Mouse (Mus musculus): Measurements from ENCODE around the gene A930009A15Rik. TPM values are rescaled to one million over a fixed set of nuclear protein-coding genes. Genes with fewer than 3 reads are reported as not detected.
A peak's percentile ranks its signal among the peaks of the same experiment; 100 is the strongest.

The A930009A15Rik gene
- polyA plus RNA-seq, 1 experiment from 2014 or later = 0.21 TPM

DNA sequence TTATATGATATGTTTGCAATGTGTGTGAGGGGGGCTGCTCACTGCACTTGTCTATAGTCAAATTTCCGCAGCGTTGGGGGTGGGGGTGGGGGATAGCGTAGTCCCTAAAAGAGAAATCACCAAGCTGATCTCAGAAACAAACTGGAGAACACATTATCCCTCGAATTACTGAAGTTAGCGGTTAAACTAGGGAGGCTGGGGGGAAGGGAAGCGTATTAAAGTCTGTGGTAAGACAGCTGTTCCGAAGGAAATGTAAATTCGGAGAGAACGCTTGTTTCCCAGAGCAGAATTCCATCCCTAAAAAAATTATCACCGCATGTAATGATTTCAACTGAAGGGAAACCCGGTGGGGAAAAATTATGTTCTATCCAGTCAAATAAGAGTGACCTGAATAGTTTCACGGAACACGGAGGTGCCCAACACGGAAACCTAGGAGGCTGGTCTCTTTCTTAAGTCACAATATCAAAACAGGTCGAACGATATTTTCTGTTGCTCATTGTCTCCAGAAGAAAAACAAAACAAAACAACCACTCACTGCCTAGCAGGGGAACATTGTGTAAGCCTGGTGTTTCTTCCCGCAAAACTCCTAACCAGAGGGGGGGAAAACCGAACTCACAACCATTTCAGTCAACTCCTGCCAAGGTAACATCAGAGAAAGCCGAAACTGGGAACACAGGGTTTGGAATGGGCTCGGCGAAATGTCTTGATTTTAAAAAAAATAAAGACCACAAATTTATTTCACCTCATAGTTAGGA lies 15.9 kb downstream of the A930009A15Rik start:
- H3K4me3 ChIP-seq (ENCODE audit: low read depth, low read length) = peak overlapping the region; percentile 52
- no peaks in the 10 kb centered on the region for H3K9me3 ChIP-seq (replicated peaks; ENCODE audit: control insufficient read depth, low read length)
- H3K27ac ChIP-seq (replicated peaks; ENCODE audit: low read depth, low read length) = no peak overlapping the region
- no peaks in the 10 kb centered on the region; the same call in 1 of the 2 replicates for H3K4me1 ChIP-seq (ENCODE audit: control insufficient read depth, insufficient read depth, low read length)
- no peaks in the 10 kb centered on the region for H3K36me3 ChIP-seq (replicated peaks; ENCODE audit: control insufficient read depth, insufficient read depth, low read depth, low read length)
- H3K27me3 ChIP-seq (ENCODE audit: control insufficient read depth, insufficient read depth, low read length) = peaks cover 14% of the 10 kb centered on the region
- no peak overlapping the region for H3K9ac ChIP-seq (replicated peaks; ENCODE audit: low read length)
- DNase-seq (ENCODE audit: low spot score) (peak; percentile 50), ATAC-seq (replicated peaks; ENCODE audit: insufficient number of reproducible peaks, low FRiP score, low TSS enrichment, low read depth) (no peak)
- H3K4me2 ChIP-seq (ENCODE audit: low read depth, low read length) = peak overlapping the region; percentile 87
- WGBS = 1% methylated on average over 21 of the region's 21 CpGs

DNA sequence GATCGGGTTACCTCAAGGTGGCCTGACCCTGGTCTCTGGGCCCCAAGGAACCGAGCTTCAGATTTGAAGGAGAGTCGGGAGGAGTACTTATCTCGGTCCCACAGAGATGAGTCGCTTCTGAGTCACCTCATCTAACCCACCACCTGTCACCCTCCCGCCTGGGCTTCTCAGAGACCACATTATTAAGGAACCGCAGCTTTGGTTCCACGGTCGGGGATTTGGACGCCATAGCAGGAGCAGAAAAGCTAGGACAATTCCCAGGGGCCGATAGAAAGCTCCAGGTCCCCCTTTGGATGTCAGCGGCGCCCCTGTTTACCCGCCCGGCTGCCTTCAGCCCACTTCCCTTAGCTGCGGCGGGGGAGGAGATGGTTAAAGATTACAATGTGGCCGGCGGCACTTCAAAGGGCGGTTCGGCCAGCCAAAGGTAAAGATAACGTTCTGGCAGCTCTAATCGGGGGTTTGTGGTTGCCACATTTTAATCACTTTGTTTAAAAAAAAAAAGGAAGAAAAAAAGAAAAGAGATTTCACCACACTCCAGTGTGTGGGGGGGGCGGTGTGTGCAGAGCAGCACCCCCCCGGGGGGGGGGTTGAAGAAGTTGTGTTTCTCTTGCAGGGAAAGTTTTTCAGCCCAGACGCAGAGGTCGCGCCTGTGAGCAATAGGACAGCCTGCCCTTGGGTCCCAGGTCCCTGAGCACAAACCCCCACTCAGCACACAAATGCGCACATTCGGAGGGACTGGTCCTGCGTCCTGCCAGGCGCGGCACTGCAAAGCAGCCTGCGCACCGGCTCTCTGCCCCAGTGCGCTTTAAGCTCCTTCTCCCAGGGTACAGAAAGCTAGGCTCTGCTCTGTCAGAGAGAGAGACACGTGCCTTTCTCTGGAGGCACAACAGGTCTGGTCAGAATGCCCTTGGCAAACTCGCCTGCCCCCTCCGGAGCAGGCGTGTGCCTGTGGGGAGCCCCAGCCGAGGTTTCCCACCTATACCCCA lies 16.8 kb downstream of the A930009A15Rik start:
- Histone ChIP-seq H3K4me3 (ENCODE audit: low read depth, low read length) (peak overlapping the region; percentile 52), H3K9ac (replicated peaks; ENCODE audit: low read length) (peak overlapping the region; percentile 10; the same call in 1 of the 2 replicates), H3K27me3 (ENCODE audit: control insufficient read depth, insufficient read depth, low read length) (peaks cover 14% of the 10 kb centered on the region), H3K27ac (replicated peaks; ENCODE audit: low read depth, low read length) (no peak overlapping the region), H3K9me3 (replicated peaks; ENCODE audit: control insufficient read depth, low read length) (no peaks in the 10 kb centered on the region), H3K4me1 (ENCODE audit: control insufficient read depth, insufficient read depth, low read length) (no peaks in the 10 kb centered on the region; the same call in 1 of the 2 replicates), H3K4me2 (ENCODE audit: low read depth, low read length) (peak overlapping the region; percentile 87), H3K36me3 (replicated peaks; ENCODE audit: control insufficient read depth, insufficient read depth, low read depth, low read length) (no peaks in the 10 kb centered on the region)
- WGBS = under 1% methylated on average over 41 of the region's 41 CpGs
- ATAC-seq (replicated peaks; ENCODE audit: insufficient number of reproducible peaks, low FRiP score, low TSS enrichment, low read depth) = peak; percentile 68
- peak; percentile 68 for DNase-seq (ENCODE audit: low spot score)

DNA sequence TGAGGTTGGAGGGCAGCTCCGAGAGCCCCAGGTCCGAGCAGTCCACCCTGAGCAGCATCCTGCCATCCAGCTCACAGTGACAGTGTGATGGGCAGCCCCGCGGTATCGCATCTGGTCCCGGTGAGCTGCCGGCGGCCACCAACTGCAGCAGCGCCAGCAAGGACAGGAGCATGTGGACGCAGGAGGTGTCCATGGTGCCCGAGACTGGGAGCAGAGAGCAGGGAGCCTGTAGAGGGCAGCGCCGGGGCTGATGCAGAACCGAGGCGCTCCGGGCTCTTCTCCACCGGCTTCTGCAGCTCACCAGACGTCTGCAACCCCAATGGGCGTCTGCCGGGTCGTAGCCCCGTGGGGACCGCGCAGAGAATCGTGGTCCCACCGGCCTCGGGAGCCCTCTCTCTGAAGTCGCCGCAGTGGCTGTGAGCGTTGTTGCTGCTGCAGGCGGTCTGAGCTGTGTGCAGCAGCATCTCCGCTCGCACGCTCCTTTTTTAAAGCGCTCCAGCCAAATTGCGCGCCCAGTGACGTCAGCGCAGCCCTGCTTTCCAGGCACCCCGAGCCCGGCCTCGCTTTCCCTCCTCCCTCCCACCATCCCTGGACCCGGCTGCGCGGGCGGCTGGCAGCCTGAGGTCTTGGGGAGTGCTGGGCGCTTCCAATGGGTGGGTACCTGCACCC lies 17.6 kb downstream of the A930009A15Rik start, which contains the start of gene Lgr5:
Lgr5 (minus strand) TSS at position 480 of the 669 bp plus-strand sequence.
- ATAC-seq (replicated peaks; ENCODE audit: insufficient number of reproducible peaks, low FRiP score, low TSS enrichment, low read depth) = peak; percentile 83
- H3K27ac ChIP-seq (replicated peaks; ENCODE audit: low read depth, low read length) = no peak within 1 kb of the TSS
- peak within 1 kb of the TSS; percentile 52 for H3K4me3 ChIP-seq (ENCODE audit: low read depth, low read length)
- H3K4me1 ChIP-seq (ENCODE audit: control insufficient read depth, insufficient read depth, low read length) = no peaks in the 10 kb centered on the region; the same call in 1 of the 2 replicates
- H3K9ac ChIP-seq (replicated peaks; ENCODE audit: low read length) = peak within 1 kb of the TSS; percentile 58
- 0% methylated on average over 46 of the region's 47 CpGs for WGBS
- DNase-seq (ENCODE audit: low spot score) = peak; percentile 76
- H3K36me3 ChIP-seq (replicated peaks; ENCODE audit: control insufficient read depth, insufficient read depth, low read depth, low read length) = no peaks in the 10 kb centered on the region
- peak within 1 kb of the TSS; percentile 87 for H3K4me2 ChIP-seq (ENCODE audit: low read depth, low read length)
- peaks cover 14% of the 10 kb centered on the region for H3K27me3 ChIP-seq (ENCODE audit: control insufficient read depth, insufficient read depth, low read length)
- H3K9me3 ChIP-seq (replicated peaks; ENCODE audit: control insufficient read depth, low read length) = no peaks in the 10 kb centered on the region

DNA sequence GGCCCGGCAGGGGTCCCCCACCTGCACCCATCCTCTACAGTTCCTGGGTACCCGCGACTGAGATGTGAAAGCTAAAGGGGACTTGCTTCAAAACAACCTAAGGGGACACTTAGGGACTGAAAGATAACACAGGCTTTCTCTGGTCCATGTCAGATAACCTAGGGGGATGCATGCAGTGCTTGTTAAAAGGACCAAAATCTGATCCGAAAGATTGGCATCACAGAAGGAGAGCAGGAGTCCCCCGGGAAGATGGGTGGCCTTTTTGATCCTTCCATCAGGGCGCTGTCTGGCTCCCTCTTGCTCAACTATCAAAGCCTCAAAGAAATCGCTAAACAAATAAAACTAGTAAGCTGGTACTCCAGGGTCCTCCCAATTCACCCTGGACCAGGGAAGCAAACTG lies 18.2 kb downstream of the A930009A15Rik start:
- no peak overlapping the region for H3K27ac ChIP-seq (replicated peaks; ENCODE audit: low read depth, low read length)
- H3K9ac ChIP-seq (replicated peaks; ENCODE audit: low read length) = peak overlapping the region; percentile 58
- H3K4me1 ChIP-seq (ENCODE audit: control insufficient read depth, insufficient read depth, low read length) = no peaks in the 10 kb centered on the region; the same call in 1 of the 2 replicates
- WGBS = 2% methylated on average over 7 of the region's 7 CpGs
- ATAC-seq (replicated peaks; ENCODE audit: insufficient number of reproducible peaks, low FRiP score, low TSS enrichment, low read depth) = no peak
- no peaks in the 10 kb centered on the region for H3K9me3 ChIP-seq (replicated peaks; ENCODE audit: control insufficient read depth, low read length)
- H3K4me3 ChIP-seq (ENCODE audit: low read depth, low read length) = peak overlapping the region; percentile 52
- peaks cover 14% of the 10 kb centered on the region for H3K27me3 ChIP-seq (ENCODE audit: control insufficient read depth, insufficient read depth, low read length)
- H3K36me3 ChIP-seq (replicated peaks; ENCODE audit: control insufficient read depth, insufficient read depth, low read depth, low read length) = no peaks in the 10 kb centered on the region
- H3K4me2 ChIP-seq (ENCODE audit: low read depth, low read length) = peak overlapping the region; percentile 87
- no peak for DNase-seq (ENCODE audit: low spot score)

- H3K9me3 ChIP-seq (replicated peaks; ENCODE audit: control insufficient read depth, low read length) = no peaks in the 10 kb centered on the region
- no peak overlapping the region for H3K4me3 ChIP-seq (ENCODE audit: low read depth, low read length)
- H3K27ac ChIP-seq (replicated peaks; ENCODE audit: low read depth, low read length) = no peak overlapping the region
- ATAC-seq (replicated peaks; ENCODE audit: insufficient number of reproducible peaks, low FRiP score, low TSS enrichment, low read depth) (no peak), DNase-seq (ENCODE audit: low spot score) (peak; percentile 35)
- no peaks in the 10 kb centered on the region for H3K36me3 ChIP-seq (replicated peaks; ENCODE audit: control insufficient read depth, insufficient read depth, low read depth, low read length)
- H3K27me3 ChIP-seq (ENCODE audit: control insufficient read depth, insufficient read depth, low read length) = peaks cover 1% of the 10 kb centered on the region
- no peak overlapping the region for H3K4me2 ChIP-seq (ENCODE audit: low read depth, low read length)
- 50% methylated on average over 11 of the region's 11 CpGs for WGBS
- H3K9ac ChIP-seq (replicated peaks; ENCODE audit: low read length) = no peak overlapping the region
- H3K4me1 ChIP-seq (ENCODE audit: control insufficient read depth, insufficient read depth, low read length) = no peaks in the 10 kb centered on the region
These were observed 23.4 kb downstream of the A930009A15Rik start for GRCm38 (mm10) chr10:115593221-115593620.

DNA sequence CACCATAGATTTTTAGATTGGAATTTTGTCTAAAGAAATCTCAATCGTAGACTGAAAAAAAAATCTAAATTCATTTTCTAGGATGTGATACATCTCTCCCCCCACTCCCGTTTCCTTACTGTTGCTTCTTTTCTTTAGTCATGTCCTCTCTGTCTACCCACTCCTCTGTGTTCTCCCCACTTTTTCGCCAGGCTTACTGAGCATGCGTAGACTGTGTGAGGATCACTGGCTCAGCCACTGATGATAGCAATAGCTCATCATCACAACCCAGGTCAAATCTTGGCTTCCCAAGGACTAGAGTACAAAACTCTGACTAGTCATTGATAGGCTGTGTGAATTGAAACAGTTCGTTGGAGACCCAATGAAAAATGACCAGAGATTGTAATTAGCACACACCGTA lies 23.9 kb downstream of the A930009A15Rik start:
- Histone ChIP-seq H3K27ac (replicated peaks; ENCODE audit: low read depth, low read length) (no peak overlapping the region), H3K27me3 (ENCODE audit: control insufficient read depth, insufficient read depth, low read length) (no peaks in the 10 kb centered on the region; the same call in none of the 2 replicates), H3K4me2 (ENCODE audit: low read depth, low read length) (no peak overlapping the region), H3K4me3 (ENCODE audit: low read depth, low read length) (no peak overlapping the region), H3K9ac (replicated peaks; ENCODE audit: low read length) (no peak overlapping the region), H3K9me3 (replicated peaks; ENCODE audit: control insufficient read depth, low read length) (no peaks in the 10 kb centered on the region), H3K36me3 (replicated peaks; ENCODE audit: control insufficient read depth, insufficient read depth, low read depth, low read length) (no peaks in the 10 kb centered on the region), H3K4me1 (ENCODE audit: control insufficient read depth, insufficient read depth, low read length) (no peaks in the 10 kb centered on the region)
- ATAC-seq (replicated peaks; ENCODE audit: insufficient number of reproducible peaks, low FRiP score, low TSS enrichment, low read depth) (no peak), DNase-seq (ENCODE audit: low spot score) (no peak)
- WGBS = 88% methylated on average over 6 of the region's 6 CpGs

- ATAC-seq (replicated peaks; ENCODE audit: insufficient number of reproducible peaks, low FRiP score, low TSS enrichment, low read depth) = no peak
- no peak for DNase-seq (ENCODE audit: low spot score)
- no peak overlapping the region for H3K4me2 ChIP-seq (ENCODE audit: low read depth, low read length)
- no peak overlapping the region for H3K9ac ChIP-seq (replicated peaks; ENCODE audit: low read length)
- H3K4me3 ChIP-seq (ENCODE audit: low read depth, low read length) = no peak overlapping the region
- no peaks in the 10 kb centered on the region for H3K4me1 ChIP-seq (ENCODE audit: control insufficient read depth, insufficient read depth, low read length)
- 90% methylated on average over 1 of the region's 1 CpGs for WGBS
- H3K9me3 ChIP-seq (replicated peaks; ENCODE audit: control insufficient read depth, low read length) = no peaks in the 10 kb centered on the region
- no peaks in the 10 kb centered on the region for H3K36me3 ChIP-seq (replicated peaks; ENCODE audit: control insufficient read depth, insufficient read depth, low read depth, low read length)
- no peaks in the 10 kb centered on the region; the same call in 1 of the 2 replicates for H3K27me3 ChIP-seq (ENCODE audit: control insufficient read depth, insufficient read depth, low read length)
- H3K27ac ChIP-seq (replicated peaks; ENCODE audit: low read depth, low read length) = no peak overlapping the region
These were observed 26.0 kb downstream of the A930009A15Rik start for GRCm38 (mm10) chr10:115595748-115596147.

Measured in embryonic facial prominence, embryonic 11.5 days (tissue).